Mouse (Mus musculus): Measurements from ENCODE around the gene Smurf2. TPM values are rescaled to one million over a fixed set of nuclear protein-coding genes. Genes with fewer than 3 reads are reported as not detected.

Gene Smurf2
- polyA plus RNA-seq, 1 experiment from 2014 or later: 20.0 TPM

- ATAC-seq (no peak), DNase-seq (ENCODE audit: low spot score) (no peak)
- Histone ChIP-seq H3K4me3 (ENCODE audit: low read depth, low read length) (no peak overlapping the region), H3K27ac (ENCODE audit: low read length) (no peak overlapping the region), H3K9ac (replicated peaks; ENCODE audit: low read depth) (no peak overlapping the region), H3K4me1 (ENCODE audit: insufficient read depth, low read depth, low read length) (no peaks in the 10 kb centered on the region), H3K9me3 (ENCODE audit: low read length) (no peaks in the 10 kb centered on the region), H3K4me2 (replicated peaks; ENCODE audit: low read depth, low read length) (no peak overlapping the region), H3K36me3 (ENCODE audit: insufficient read depth, low read length) (peaks cover 25% of the 10 kb centered on the region; the same call in 1 of the 2 replicates), H3K27me3 (replicated peaks; ENCODE audit: insufficient read depth, low read length) (no peaks in the 10 kb centered on the region)
- no peak for TF ChIP-seq EP300 (IDR thresholded peaks at IDR 0.05)
- TF ChIP-seq CTCF (IDR thresholded peaks at IDR 0.05): no peak
- 74% methylated on average over 10 of the region's 10 CpGs for WGBS
These were observed 96.1 kb downstream of the Smurf2 start for GRCm38 (mm10) chr11:106824403-106824802.

DNA sequence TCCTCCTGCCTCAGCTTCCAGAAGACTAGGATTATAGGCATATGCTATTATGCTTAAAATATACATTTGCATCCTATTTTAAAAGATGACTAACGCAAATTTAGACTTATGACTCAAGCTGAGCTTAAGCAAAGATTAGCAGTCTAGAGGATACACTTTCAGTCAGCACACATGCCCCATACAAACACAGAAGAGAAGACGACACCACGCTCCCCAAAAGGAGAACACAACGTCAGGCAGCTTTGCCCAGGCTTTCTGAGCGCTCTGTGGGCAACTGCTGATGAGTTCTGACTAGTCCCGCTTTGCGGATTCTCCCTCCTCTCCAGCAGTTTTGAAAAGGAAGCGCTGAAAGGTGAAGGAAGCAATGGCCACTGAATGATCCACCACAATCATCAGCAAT is 96.8 kb downstream of the Smurf2 start:
- ATAC-seq (no peak), DNase-seq (ENCODE audit: low spot score) (no peak)
- Histone ChIP-seq H3K4me3 (ENCODE audit: low read depth, low read length) (no peak overlapping the region), H3K36me3 (ENCODE audit: insufficient read depth, low read length) (peaks cover 28% of the 10 kb centered on the region; the same call in 1 of the 2 replicates), H3K9me3 (ENCODE audit: low read length) (no peaks in the 10 kb centered on the region), H3K9ac (replicated peaks; ENCODE audit: low read depth) (no peak overlapping the region), H3K4me2 (replicated peaks; ENCODE audit: low read depth, low read length) (no peak overlapping the region), H3K4me1 (ENCODE audit: insufficient read depth, low read depth, low read length) (no peaks in the 10 kb centered on the region), H3K27ac (ENCODE audit: low read length) (no peak overlapping the region), H3K27me3 (replicated peaks; ENCODE audit: insufficient read depth, low read length) (no peaks in the 10 kb centered on the region)
- WGBS: 92% methylated on average over 8 of the region's 8 CpGs
- TF ChIP-seq CTCF (IDR thresholded peaks at IDR 0.05): no peak
- no peak for TF ChIP-seq EP300 (IDR thresholded peaks at IDR 0.05)

DNA sequence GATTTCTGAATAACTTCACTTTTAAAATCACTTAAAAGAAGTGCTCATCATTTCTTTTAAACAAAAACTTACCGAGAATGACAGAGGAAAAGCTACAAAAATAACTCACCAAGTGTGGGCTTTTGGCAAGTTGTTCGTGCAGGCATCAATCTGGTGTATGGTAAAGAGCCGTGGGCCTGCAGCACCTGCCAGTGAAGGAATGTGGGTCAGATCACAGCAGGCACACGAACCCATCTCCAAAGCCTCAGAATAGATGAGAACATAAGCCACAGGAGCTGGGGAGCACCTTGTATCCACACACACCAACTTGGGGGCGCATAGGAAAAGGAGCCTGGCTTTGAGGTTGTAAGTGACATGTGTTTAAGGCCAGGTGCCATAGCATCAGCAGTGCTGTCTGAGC is 97.6 kb downstream of the Smurf2 start:
- TF ChIP-seq EP300 (IDR thresholded peaks at IDR 0.05): no peak
- TF ChIP-seq CTCF (IDR thresholded peaks at IDR 0.05): no peak
- Histone ChIP-seq H3K9ac (replicated peaks; ENCODE audit: low read depth) (no peak overlapping the region), H3K4me2 (replicated peaks; ENCODE audit: low read depth, low read length) (no peak overlapping the region), H3K9me3 (ENCODE audit: low read length) (no peaks in the 10 kb centered on the region), H3K4me1 (ENCODE audit: insufficient read depth, low read depth, low read length) (no peaks in the 10 kb centered on the region), H3K4me3 (ENCODE audit: low read depth, low read length) (no peak overlapping the region), H3K27ac (ENCODE audit: low read length) (no peak overlapping the region), H3K27me3 (replicated peaks; ENCODE audit: insufficient read depth, low read length) (no peaks in the 10 kb centered on the region), H3K36me3 (ENCODE audit: insufficient read depth, low read length) (peaks cover 22% of the 10 kb centered on the region; the same call in 1 of the 2 replicates)
- 85% methylated on average over 5 of the region's 5 CpGs for WGBS
- ATAC-seq (no peak), DNase-seq (ENCODE audit: low spot score) (no peak)

GRCm38 (mm10) chr11:106822491-106822890 is 98.0 kb downstream of the Smurf2 start:
- Histone ChIP-seq H3K27me3 (replicated peaks; ENCODE audit: insufficient read depth, low read length) (no peaks in the 10 kb centered on the region), H3K4me2 (replicated peaks; ENCODE audit: low read depth, low read length) (no peak overlapping the region), H3K27ac (ENCODE audit: low read length) (no peak overlapping the region; the same call in 1 of the 2 replicates), H3K4me1 (ENCODE audit: insufficient read depth, low read depth, low read length) (no peaks in the 10 kb centered on the region), H3K9ac (replicated peaks; ENCODE audit: low read depth) (no peak overlapping the region), H3K4me3 (ENCODE audit: low read depth, low read length) (no peak overlapping the region), H3K36me3 (ENCODE audit: insufficient read depth, low read length) (peaks cover 18% of the 10 kb centered on the region; the same call in 1 of the 2 replicates), H3K9me3 (ENCODE audit: low read length) (no peaks in the 10 kb centered on the region)
- 87% methylated on average over 8 of the region's 8 CpGs for WGBS
- ATAC-seq: no peak
- no peak for TF ChIP-seq EP300 (IDR thresholded peaks at IDR 0.05)
- DNase-seq (ENCODE audit: low spot score): no peak

GRCm38 (mm10) chr11:106821397-106821796 is 99.1 kb downstream of the Smurf2 start:
- peak overlapping the region; percentile 38; the same call in 1 of the 2 replicates for H3K27ac ChIP-seq (ENCODE audit: low read length)
- no peak overlapping the region for H3K4me3 ChIP-seq (ENCODE audit: low read depth, low read length)
- no peak overlapping the region for H3K4me2 ChIP-seq (replicated peaks; ENCODE audit: low read depth, low read length)
- no peak for TF ChIP-seq EP300 (IDR thresholded peaks at IDR 0.05)
- no peak for TF ChIP-seq CTCF (IDR thresholded peaks at IDR 0.05)
- 59% methylated on average over 6 of the region's 6 CpGs for WGBS
- ATAC-seq: peak; percentile 6; the same call in 1 of the 2 replicates
- no peaks in the 10 kb centered on the region for H3K27me3 ChIP-seq (replicated peaks; ENCODE audit: insufficient read depth, low read length)
- no peaks in the 10 kb centered on the region for H3K9me3 ChIP-seq (ENCODE audit: low read length)
- H3K9ac ChIP-seq (replicated peaks; ENCODE audit: low read depth): no peak overlapping the region
- H3K36me3 ChIP-seq (ENCODE audit: insufficient read depth, low read length): peaks cover 22% of the 10 kb centered on the region; the same call in 1 of the 2 replicates
- DNase-seq (ENCODE audit: low spot score): no peak
- H3K4me1 ChIP-seq (ENCODE audit: insufficient read depth, low read depth, low read length): no peaks in the 10 kb centered on the region

DNA sequence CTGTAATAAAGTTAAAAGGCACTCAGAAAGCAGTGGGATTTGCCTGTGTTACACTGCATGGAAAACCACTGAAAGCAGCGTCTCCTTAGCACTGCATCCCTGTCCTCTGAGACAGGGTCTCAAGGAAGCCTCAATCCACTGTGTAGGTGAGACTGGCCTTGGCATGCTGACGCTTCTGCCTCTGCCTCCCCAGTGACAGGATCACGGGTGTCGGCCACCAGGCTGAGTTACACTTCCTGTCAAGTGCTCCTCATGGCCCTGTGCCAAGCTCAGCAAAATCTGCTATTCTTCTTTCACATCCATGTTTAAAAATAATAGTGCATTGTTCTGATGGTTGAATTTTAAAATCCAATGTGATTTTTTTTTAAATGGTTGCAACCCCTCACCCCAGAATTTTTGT is 99.5 kb downstream of the Smurf2 start:
- Histone ChIP-seq H3K9me3 (ENCODE audit: low read length) (no peaks in the 10 kb centered on the region), H3K4me1 (ENCODE audit: insufficient read depth, low read depth, low read length) (no peaks in the 10 kb centered on the region), H3K27ac (ENCODE audit: low read length) (peak overlapping the region; percentile 38; the same call in 1 of the 2 replicates), H3K4me3 (ENCODE audit: low read depth, low read length) (no peak overlapping the region), H3K27me3 (replicated peaks; ENCODE audit: insufficient read depth, low read length) (no peaks in the 10 kb centered on the region), H3K4me2 (replicated peaks; ENCODE audit: low read depth, low read length) (no peak overlapping the region), H3K9ac (replicated peaks; ENCODE audit: low read depth) (no peak overlapping the region), H3K36me3 (ENCODE audit: insufficient read depth, low read length) (peaks cover 22% of the 10 kb centered on the region; the same call in 1 of the 2 replicates)
- DNase-seq (ENCODE audit: low spot score) (peak; percentile 47), ATAC-seq (peak; percentile 65)
- 29% methylated on average over 4 of the region's 4 CpGs for WGBS
- TF ChIP-seq EP300 (IDR thresholded peaks at IDR 0.05) (no peak), CTCF (IDR thresholded peaks at IDR 0.05) (no peak)

DNA sequence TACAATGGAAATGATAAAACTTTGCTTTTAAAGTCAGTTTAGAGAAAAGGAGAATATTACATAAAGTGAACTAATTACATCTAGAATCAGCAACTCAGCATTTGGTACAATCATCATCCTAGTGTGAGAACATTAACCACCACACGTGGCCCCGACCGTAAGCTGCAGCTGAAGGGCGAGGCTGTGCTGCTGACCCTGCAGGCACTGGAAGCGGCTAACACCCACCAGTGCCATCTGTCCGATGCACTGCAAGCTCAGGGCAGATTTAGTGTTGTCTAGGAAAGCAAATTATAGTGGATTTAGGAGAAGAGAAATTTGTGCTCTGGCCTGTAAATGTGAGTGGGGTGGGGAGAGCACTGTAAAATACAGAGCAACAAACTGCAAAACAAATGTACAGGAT is 100.3 kb downstream of the Smurf2 start:
- no peak for TF ChIP-seq CTCF (IDR thresholded peaks at IDR 0.05)
- TF ChIP-seq EP300 (IDR thresholded peaks at IDR 0.05): no peak
- H3K9ac ChIP-seq (replicated peaks; ENCODE audit: low read depth): no peak overlapping the region
- no peaks in the 10 kb centered on the region for H3K27me3 ChIP-seq (replicated peaks; ENCODE audit: insufficient read depth, low read length)
- peaks cover 22% of the 10 kb centered on the region; the same call in 1 of the 2 replicates for H3K36me3 ChIP-seq (ENCODE audit: insufficient read depth, low read length)
- ATAC-seq (no peak), DNase-seq (ENCODE audit: low spot score) (no peak)
- H3K4me2 ChIP-seq (replicated peaks; ENCODE audit: low read depth, low read length): no peak overlapping the region
- no peaks in the 10 kb centered on the region for H3K4me1 ChIP-seq (ENCODE audit: insufficient read depth, low read depth, low read length)
- 86% methylated on average over 6 of the region's 6 CpGs for WGBS
- no peak overlapping the region for H3K4me3 ChIP-seq (ENCODE audit: low read depth, low read length)
- H3K9me3 ChIP-seq (ENCODE audit: low read length): no peaks in the 10 kb centered on the region
- 0 out of 2 replicates have a peak overlapping the region, but pooled peaks have one; percentile 38 for H3K27ac ChIP-seq (ENCODE audit: low read length)

Data from lung, postnatal 0 days (tissue).